Mouse (Mus musculus) embryonic facial prominence, embryonic 11.5 days (tissue): ENCODE results near the gene Olfr591. TPM values are rescaled to one million over a fixed set of nuclear protein-coding genes. Genes with fewer than 3 reads are reported as not detected.

ENCODE experiments used
- ATAC-seq: fragments of 200-750 bp; cut with Nextera tagmentation; replicated peaks from 2 replicates; pipeline ENCODE4 v1.8.0; 2017; ENCODE audit warnings: low read depth; ENCODE audit not compliant: insufficient number of reproducible peaks, low FRiP score, low TSS enrichment
- DNase-seq: peaks from one replicate; pipeline ENCODE4 v3.0.0-alpha.2; 2015; ENCODE audit warnings: low spot score
- H3K27ac ChIP-seq: fragments of 300-500 bp; sonication (generic); replicated peaks from 2 replicates; pipeline ENCODE4 v1.5.1; 2014; ENCODE audit warnings: mild to moderate bottlenecking, low read depth, low read length, control low read depth
- H3K27me3 ChIP-seq: fragments of 300-500 bp; sonication (generic); 2 replicates; pipeline ENCODE4 v1.6.1; 2014; ENCODE audit warnings: mild to moderate bottlenecking, low read length, moderate library complexity, mixed read lengths; ENCODE audit not compliant: control insufficient read depth, insufficient read depth
- H3K36me3 ChIP-seq: fragments of 300-500 bp; sonication (generic); replicated peaks from 2 replicates; pipeline ENCODE4 v1.6.1; 2014; ENCODE audit warnings: low read depth, mild to moderate bottlenecking, low read length, moderate library complexity, mixed read lengths; ENCODE audit not compliant: control insufficient read depth, insufficient read depth
- H3K4me1 ChIP-seq: fragments of 300-500 bp; sonication (generic); 2 replicates; pipeline ENCODE4 v1.6.1; 2014; ENCODE audit warnings: low read length, mixed read lengths; ENCODE audit not compliant: control insufficient read depth, insufficient read depth
- H3K4me2 ChIP-seq: fragments of 300-500 bp; sonication (generic); 2 replicates; pipeline ENCODE4 v1.6.1; 2014; ENCODE audit warnings: low read depth, mild to moderate bottlenecking, control low read depth, low read length, moderate library complexity
- H3K4me3 ChIP-seq: fragments of 300-500 bp; sonication (generic); 2 replicates; pipeline ENCODE4 v1.5.1; 2014; ENCODE audit warnings: low read depth, low read length, control low read depth
- H3K9ac ChIP-seq: fragments of 300-500 bp; sonication (generic); replicated peaks from 2 replicates; pipeline ENCODE4 v1.6.1; 2014; ENCODE audit warnings: mild to moderate bottlenecking, control low read depth, low read length
- H3K9me3 ChIP-seq: fragments of 300-500 bp; sonication (generic); replicated peaks from 2 replicates; pipeline ENCODE4 v1.6.1; 2016; ENCODE audit warnings: mild to moderate bottlenecking, low read length, inconsistent platforms, mixed read lengths; ENCODE audit not compliant: control insufficient read depth
- WGBS: fragments of 180-500 bp; shearing (Covaris S2); extraction: QIAGEN DNeasy Blood & Tissue Kit; methylation state at CpG from one replicate; pipeline ENCODE4 v1.1.7; 2014; 5-methylcytosine and 5-hydroxymethylcytosine counted together
- polyA plus RNA-seq: library from polyadenylated mRNA; unstranded; fragments of >200 nt; fragmentation: Nextera tagmentation; extraction: Ambion mirVana; gene quantifications from 2 replicates; pipeline ENCODE4 v1.2.1, GENCODE M21; 2014

The Olfr591 gene
- polyA plus RNA-seq, 1 experiment from 2014 or later = not detected

- no peaks in the 10 kb centered on the region for H3K36me3 ChIP-seq
- ATAC-seq = no peak
- no peak within 1 kb of the TSS for H3K4me2 ChIP-seq
- no peak within 1 kb of the TSS for H3K9ac ChIP-seq
- no peak within 1 kb of the TSS for H3K27ac ChIP-seq
- H3K4me1 ChIP-seq = no peaks in the 10 kb centered on the region
- WGBS = 91% methylated on average over 3 of the region's 3 CpGs
- H3K9me3 ChIP-seq = no peaks in the 10 kb centered on the region
- H3K4me3 ChIP-seq = no peak within 1 kb of the TSS
- no peak for DNase-seq
- no peaks in the 10 kb centered on the region for H3K27me3 ChIP-seq
Observed at GRCm38 (mm10) chr7:103125538-103125937, 52.6 kb downstream of the Olfr591 start, which contains the start of gene Olfr586. Gene Olfr586, minus strand, starts transcription at chr7:103125638.

DNA sequence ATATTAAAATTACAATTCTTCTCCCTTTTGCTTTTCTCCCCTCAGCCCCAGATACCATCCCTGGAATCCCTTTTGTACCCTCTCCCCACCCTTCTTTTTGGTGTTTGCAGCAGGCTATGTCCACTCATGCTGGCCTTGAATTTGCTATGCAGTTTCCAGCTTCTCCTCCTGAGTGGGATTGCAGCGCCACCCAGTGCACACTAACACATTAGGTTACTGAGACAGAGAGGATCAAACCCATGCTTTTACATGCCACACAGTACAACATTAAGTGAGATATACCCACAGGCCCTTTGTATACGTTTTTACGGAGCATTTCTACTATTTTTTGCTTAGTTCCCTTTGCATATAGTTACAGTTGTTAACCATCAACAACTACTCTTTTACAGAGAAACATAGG lies 58.7 kb downstream of the Olfr591 start:
- H3K27me3 ChIP-seq = no peaks in the 10 kb centered on the region
- no peak for ATAC-seq
- H3K9me3 ChIP-seq = no peaks in the 10 kb centered on the region
- H3K4me2 ChIP-seq = no peak overlapping the region
- no peak overlapping the region for H3K9ac ChIP-seq
- no peak overlapping the region for H3K27ac ChIP-seq
- 47% methylated on average over 3 of the region's 3 CpGs for WGBS
- DNase-seq = no peak
- no peaks in the 10 kb centered on the region for H3K36me3 ChIP-seq
- H3K4me3 ChIP-seq = no peak overlapping the region
- no peaks in the 10 kb centered on the region for H3K4me1 ChIP-seq

Other genes starting within 250 kb of the Olfr591 start
- gene Olfr573-ps1, start 235.8 kb downstream of the Olfr591 start, polyA plus RNA-seq = not detected in 2 replicates
- gene Olfr574, start 229.9 kb downstream of the Olfr591 start, polyA plus RNA-seq = not detected in 2 replicates
- not detected in 2 replicates for gene Olfr575, start 219.6 kb downstream of the Olfr591 start, polyA plus RNA-seq
- gene Olfr576, start 215.7 kb downstream of the Olfr591 start, polyA plus RNA-seq = not detected in 2 replicates
- not detected in 2 replicates for gene Olfr577, start 202.4 kb downstream of the Olfr591 start, polyA plus RNA-seq
- gene Olfr578, start 189.0 kb downstream of the Olfr591 start, polyA plus RNA-seq = not detected in 2 replicates
- gene Olfr582, start 140.3 kb downstream of the Olfr591 start, polyA plus RNA-seq = not detected in 2 replicates
- gene Olfr583, start 127.0 kb downstream of the Olfr591 start, polyA plus RNA-seq = not detected in 2 replicates
- not detected in 2 replicates for gene Olfr584, start 96.5 kb downstream of the Olfr591 start, polyA plus RNA-seq
- gene Olfr585, start 80.6 kb downstream of the Olfr591 start, polyA plus RNA-seq = not detected in 2 replicates
- not detected in 2 replicates for gene Olfr586, start 52.7 kb downstream of the Olfr591 start, polyA plus RNA-seq
- gene Olfr588-ps1, start 37.5 kb downstream of the Olfr591 start, polyA plus RNA-seq = not detected in 2 replicates
- gene Olfr589, start 22.0 kb downstream of the Olfr591 start, polyA plus RNA-seq = not detected in 2 replicates
- not detected in 2 replicates for gene Olfr592, start 6.5 kb upstream of the Olfr591 start, polyA plus RNA-seq
- not detected in 2 replicates for gene Olfr593, start 33.5 kb upstream of the Olfr591 start, polyA plus RNA-seq
- gene Olfr594, start 38.7 kb upstream of the Olfr591 start, polyA plus RNA-seq = not detected in 2 replicates
- gene Usp17ld, start 74.2 kb upstream of the Olfr591 start, polyA plus RNA-seq = not detected in 2 replicates
- not detected in 2 replicates for gene Olfr596, start 127.3 kb upstream of the Olfr591 start, polyA plus RNA-seq
- not detected in 2 replicates for gene Olfr597, start 138.0 kb upstream of the Olfr591 start, polyA plus RNA-seq
- not detected in 2 replicates for gene Olfr598, start 145.2 kb upstream of the Olfr591 start, polyA plus RNA-seq
- gene Olfr599, start 157.6 kb upstream of the Olfr591 start, polyA plus RNA-seq = not detected in 2 replicates
- not detected in 2 replicates for gene Olfr600, start 171.3 kb upstream of the Olfr591 start, polyA plus RNA-seq
- gene Olfr601, start 184.3 kb upstream of the Olfr591 start, polyA plus RNA-seq = not detected in 2 replicates
- gene Olfr603, start 207.8 kb upstream of the Olfr591 start, polyA plus RNA-seq = not detected in 2 replicates
- not detected in 2 replicates for gene Usp17lc, start 236.7 kb upstream of the Olfr591 start, polyA plus RNA-seq